Mouse (Mus musculus) brain, embryonic 14.5 days (tissue): ENCODE data around the gene Fhl4.

Experiments
- CTCF ChIP-seq: fragments of 200-500 bp; IDR thresholded peaks from 2 replicates; pipeline ENCODE4 v1.5.1; 2012; ENCODE audit warnings: inconsistent platforms, mild to moderate bottlenecking, moderate library complexity, borderline replicate concordance; ENCODE audit not compliant: insufficient read depth, insufficient read length; ENCODE audit errors: extremely low read depth
- POLR2A ChIP-seq: fragments of 200-500 bp; IDR thresholded peaks from 2 replicates; pipeline ENCODE4 v1.6.1; 2012; ENCODE audit warnings: mild to moderate bottlenecking, inconsistent platforms, borderline replicate concordance; ENCODE audit not compliant: poor library complexity, insufficient read depth, insufficient read length, severe bottlenecking; ENCODE audit errors: extremely low read depth

- TF ChIP-seq CTCF (no peak), POLR2A (no peak)
Measured at GRCm38 (mm10) chr10:85136573-85136972, 34.3 kb upstream of the Fhl4 start.
